Mouse (Mus musculus) heart, embryonic 14.5 days (tissue): ENCODE measurements around the gene Aqp3. TPM values are rescaled to one million over a fixed set of nuclear protein-coding genes. Genes with fewer than 3 reads are reported as not detected.

Source experiments
- ATAC-seq: fragments of 200-750 bp; cut with Nextera tagmentation; 2 replicates; pipeline ENCODE4 v1.8.0; 2017; ENCODE audit warnings: low read depth, moderate TSS enrichment; ENCODE audit not compliant: insufficient number of reproducible peaks, insufficient read depth, low FRiP score
- H3K27ac ChIP-seq, 2 experiments: fragments of 200-500 bp in 1 of 2; fragments of 300-500 bp in 1 of 2; sonication (generic) in 1 of 2; replicated peaks in 1 of 2; 2 replicates each; pipeline ENCODE4 v1.5.1; 2012 to 2014; ENCODE audit warnings: low read depth in 2 of 2, low read length in 2 of 2, control low read depth in 1 of 2, mild to moderate bottlenecking in 1 of 2, mixed read lengths in 1 of 2; ENCODE audit not compliant: control insufficient read depth in 1 of 2, insufficient read depth in 1 of 2
- H3K27me3 ChIP-seq: fragments of 300-500 bp; sonication (generic); 2 replicates; pipeline ENCODE4 v1.6.1; 2014; ENCODE audit warnings: mild to moderate bottlenecking, low read length, control low read depth; ENCODE audit not compliant: control insufficient read depth, insufficient read depth
- H3K36me3 ChIP-seq: fragments of 300-500 bp; sonication (generic); 2 replicates; pipeline ENCODE4 v1.6.1; 2014; ENCODE audit warnings: mild to moderate bottlenecking, control low read depth, low read length, mixed read lengths; ENCODE audit not compliant: control insufficient read depth, insufficient read depth
- H3K4me1 ChIP-seq, 2 experiments: fragments of 200-500 bp in 1 of 2; fragments of 300-500 bp in 1 of 2; sonication (generic) in 1 of 2; 2 replicates each; pipeline ENCODE4 v1.6.1; 2012 to 2014; ENCODE audit warnings: low read length in 2 of 2, control low read depth in 1 of 2, mixed read lengths in 1 of 2; ENCODE audit not compliant: control insufficient read depth in 2 of 2, insufficient read depth in 2 of 2
- H3K4me2 ChIP-seq: fragments of 300-500 bp; sonication (generic); 2 replicates; pipeline ENCODE4 v1.6.1; 2014; ENCODE audit warnings: mild to moderate bottlenecking, low read length
- H3K4me3 ChIP-seq, 2 experiments: fragments of 200-500 bp in 1 of 2; fragments of 300-500 bp in 1 of 2; sonication (generic) in 1 of 2; 2 replicates each; pipeline ENCODE4 v1.5.1; 2012 to 2014; ENCODE audit warnings: low read length in 2 of 2, mild to moderate bottlenecking in 2 of 2, control low read depth in 1 of 2, low read depth in 1 of 2, moderate library complexity in 1 of 2; ENCODE audit not compliant: control insufficient read depth in 1 of 2, insufficient read depth in 1 of 2
- H3K9ac ChIP-seq: fragments of 300-500 bp; sonication (generic); 2 replicates; pipeline ENCODE4 v1.6.1; 2014; ENCODE audit warnings: mild to moderate bottlenecking, low read length
- H3K9me3 ChIP-seq: fragments of 300-500 bp; sonication (generic); 2 replicates; pipeline ENCODE4 v1.6.1; 2016; ENCODE audit warnings: low read length, control low read depth; ENCODE audit not compliant: control insufficient read depth
- WGBS: fragments of 180-500 bp; shearing (Covaris S2); extraction: QIAGEN DNeasy Blood & Tissue Kit; methylation state at CpG from one replicate; pipeline ENCODE4 v1.1.7; 2014; 5-methylcytosine and 5-hydroxymethylcytosine counted together
- polyA plus RNA-seq: library from polyadenylated mRNA; unstranded; fragments of >200 nt; fragmentation: Nextera tagmentation; extraction: Ambion mirVana; gene quantifications from 2 replicates; pipeline ENCODE4 v1.2.1, GENCODE M21; 2014

The Aqp3 gene
- polyA plus RNA-seq, 1 experiment from 2014 or later = 0.55 TPM

DNA sequence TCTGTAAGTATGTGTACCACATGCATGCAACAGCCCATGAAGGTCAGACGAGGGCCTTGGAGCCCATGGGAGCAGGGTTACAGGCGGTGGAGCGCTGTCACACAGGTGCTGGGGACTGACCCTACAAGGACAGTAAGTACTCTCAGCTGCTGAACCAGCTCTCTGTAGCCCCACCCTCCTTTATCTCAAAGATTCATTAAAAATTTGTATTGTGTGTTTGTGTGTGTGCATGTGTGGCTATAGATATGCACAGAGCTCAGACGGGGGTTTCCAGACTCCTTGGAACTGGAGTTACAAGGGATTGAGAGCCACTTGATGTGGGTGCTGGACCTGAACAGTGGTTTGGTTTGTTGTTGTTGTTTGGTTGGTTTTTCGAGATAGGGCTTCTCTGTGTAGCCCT is 16.2 kb downstream of the Aqp3 start:
- Histone ChIP-seq H3K27ac (no peak overlapping the region), H3K4me2 (no peak overlapping the region), H3K9me3 (no peaks in the 10 kb centered on the region), H3K27me3 (no peaks in the 10 kb centered on the region; the same call in 1 of the 2 replicates), H3K36me3 (no peaks in the 10 kb centered on the region), H3K4me1 (peaks cover 0 to 3% of the 10 kb centered on the region in 2 experiments; a peak in 1 of 4 replicates), H3K9ac (no peak overlapping the region), H3K4me3 (no peak overlapping the region)
- 79% methylated on average over 5 of the region's 5 CpGs for WGBS
- no peak for ATAC-seq

DNA sequence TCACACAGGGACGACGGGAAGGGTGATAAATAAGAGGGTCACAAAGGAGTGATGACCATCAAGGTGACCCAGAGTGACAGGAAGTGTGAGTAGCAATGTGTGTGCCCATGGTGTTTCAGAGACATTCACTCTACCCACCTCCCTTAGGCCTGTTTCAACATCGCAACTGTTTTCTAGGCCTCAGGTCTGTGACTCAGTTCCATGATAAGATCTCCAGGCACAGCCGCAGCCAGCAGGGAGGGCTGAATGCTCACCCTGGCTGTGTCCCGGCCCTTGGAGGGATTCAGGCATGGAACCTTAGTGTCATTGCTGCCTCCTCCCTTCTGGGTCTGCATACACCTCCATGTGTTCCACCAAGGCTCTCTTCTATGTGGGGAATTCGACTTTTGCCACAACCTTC is 19.3 kb downstream of the Aqp3 start:
- no peak overlapping the region for H3K27ac ChIP-seq
- H3K4me2 ChIP-seq = no peak overlapping the region
- WGBS = 31% methylated on average over 6 of the region's 6 CpGs
- H3K9me3 ChIP-seq = no peaks in the 10 kb centered on the region
- no peak overlapping the region for H3K4me3 ChIP-seq
- H3K9ac ChIP-seq = no peak overlapping the region
- H3K36me3 ChIP-seq = no peaks in the 10 kb centered on the region
- peaks cover 0 to 3% of the 10 kb centered on the region in 2 experiments; a peak in 1 of 4 replicates for H3K4me1 ChIP-seq
- ATAC-seq = no peak
- H3K27me3 ChIP-seq = no peaks in the 10 kb centered on the region

DNA sequence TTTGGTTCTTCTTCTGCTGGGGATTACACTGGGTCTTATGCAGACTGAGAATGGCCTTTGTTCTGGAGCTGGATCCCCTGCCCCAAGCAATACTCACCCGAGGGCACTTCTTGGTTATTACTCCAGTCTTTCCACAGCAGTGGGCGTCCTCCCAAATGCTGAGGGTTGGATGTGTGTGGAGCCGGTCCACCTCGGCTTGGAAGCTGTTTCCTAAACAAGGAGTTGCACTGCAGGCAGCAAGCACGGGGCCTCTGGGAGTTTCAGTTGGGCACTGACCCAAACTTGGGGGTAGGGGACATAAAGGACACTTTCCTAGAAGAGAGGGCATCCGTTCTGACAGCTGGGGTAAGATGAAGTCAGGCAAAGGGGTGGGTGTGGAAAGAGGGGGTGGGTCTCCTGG is 23.5 kb downstream of the Aqp3 start:
- Histone ChIP-seq H3K9me3 (no peaks in the 10 kb centered on the region), H3K4me2 (no peak overlapping the region), H3K27ac (no peak overlapping the region), H3K4me3 (no peak overlapping the region), H3K36me3 (no peaks in the 10 kb centered on the region), H3K27me3 (no peaks in the 10 kb centered on the region), H3K4me1 (peaks cover 0 to 3% of the 10 kb centered on the region in 2 experiments; a peak in 1 of 4 replicates), H3K9ac (no peak overlapping the region)
- ATAC-seq = no peak
- WGBS = 66% methylated on average over 6 of the region's 6 CpGs

DNA sequence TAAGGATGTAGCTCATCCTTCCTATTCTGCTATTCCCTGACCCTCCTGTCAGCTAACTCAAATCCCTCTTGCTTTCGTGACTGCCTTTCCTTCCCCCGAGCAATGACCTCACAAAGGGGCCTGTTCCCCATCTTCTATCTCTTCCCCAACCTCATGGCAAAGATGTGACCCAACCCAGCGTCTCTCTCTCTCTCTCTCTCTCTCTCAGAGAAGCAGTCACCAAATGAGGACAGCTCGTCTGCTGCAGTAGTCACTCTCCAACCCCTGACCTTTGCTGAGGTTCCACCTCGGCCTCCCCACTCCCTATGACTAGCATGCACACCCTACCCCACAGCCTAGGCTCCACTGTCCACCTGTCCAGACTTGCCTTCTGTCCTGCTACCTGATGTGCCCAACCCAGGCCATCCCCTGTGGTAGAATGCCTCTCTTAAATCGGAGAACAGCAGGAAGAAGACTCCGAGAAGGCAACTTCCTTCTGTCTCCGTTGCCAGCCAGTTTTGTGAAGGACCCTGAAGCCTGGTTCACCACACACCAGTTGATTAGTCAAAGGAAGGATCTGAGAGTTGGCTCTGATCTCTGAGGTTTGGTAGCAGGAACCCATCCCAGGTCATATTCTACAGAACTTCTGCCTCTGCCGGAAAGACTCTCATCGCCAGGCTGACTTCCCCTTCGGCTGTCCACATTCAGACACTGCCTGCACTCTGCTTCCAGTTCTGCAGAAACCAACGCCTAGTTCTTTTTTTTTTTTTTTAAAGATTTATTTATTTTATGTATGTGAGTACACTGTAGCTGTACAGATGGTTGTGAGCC is 24.8 kb downstream of the Aqp3 start:
- ATAC-seq = no peak
- no peak overlapping the region for H3K9ac ChIP-seq
- H3K27ac ChIP-seq = no peak overlapping the region
- 72% methylated on average over 12 of the region's 12 CpGs for WGBS
- H3K9me3 ChIP-seq = no peaks in the 10 kb centered on the region
- no peaks in the 10 kb centered on the region for H3K27me3 ChIP-seq
- H3K36me3 ChIP-seq = no peaks in the 10 kb centered on the region
- H3K4me1 ChIP-seq = no peaks in the 10 kb centered on the region
- no peak overlapping the region for H3K4me3 ChIP-seq
- no peak overlapping the region for H3K4me2 ChIP-seq

DNA sequence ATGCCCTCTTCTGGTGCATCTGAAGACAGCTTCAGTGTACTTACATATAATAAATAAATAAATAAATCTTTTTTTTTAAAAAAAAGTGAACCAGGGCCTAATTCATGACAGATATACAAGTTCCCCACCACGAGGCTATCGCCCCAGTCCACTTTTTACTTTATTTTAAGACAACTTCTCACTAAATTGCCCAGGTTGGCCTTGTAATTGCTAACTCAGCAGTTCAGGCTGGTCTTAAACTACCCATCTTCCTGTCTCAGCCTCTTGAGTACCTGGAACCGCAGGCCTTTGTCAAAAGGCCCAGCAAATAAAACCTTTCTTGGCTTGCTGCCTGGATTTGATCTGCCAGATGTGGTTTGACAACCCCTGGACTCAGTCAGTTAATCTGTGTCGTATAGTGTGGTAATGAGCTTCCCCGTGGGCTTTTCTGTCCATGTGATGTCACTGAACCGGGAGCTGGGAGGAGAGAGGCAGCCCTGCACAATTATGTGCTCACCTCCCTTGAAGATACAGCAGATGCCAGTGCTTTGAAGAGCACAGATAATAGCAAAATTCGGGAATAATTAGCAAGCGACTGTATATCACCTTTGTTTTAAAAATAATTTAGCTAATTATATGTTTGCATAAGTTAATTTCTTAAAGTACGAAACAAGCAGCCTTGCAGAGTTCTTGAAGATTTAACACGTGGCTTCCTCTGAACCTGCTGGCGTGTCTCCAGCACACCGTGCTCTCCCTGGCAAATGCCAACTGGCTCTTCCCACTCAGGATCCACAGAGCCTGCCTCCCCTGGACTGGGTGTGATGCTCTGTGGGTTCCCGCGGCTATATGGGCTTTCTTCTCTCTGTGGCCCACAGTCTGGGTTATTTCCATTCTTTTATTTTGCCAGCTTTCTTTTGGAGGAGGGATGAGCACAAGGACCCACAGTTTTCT is 26.2 kb downstream of the Aqp3 start:
- Histone ChIP-seq H3K4me2 (no peak overlapping the region), H3K9me3 (no peaks in the 10 kb centered on the region), H3K9ac (no peak overlapping the region), H3K36me3 (no peaks in the 10 kb centered on the region), H3K27me3 (no peaks in the 10 kb centered on the region), H3K27ac (no peak overlapping the region), H3K4me1 (no peaks in the 10 kb centered on the region), H3K4me3 (no peak overlapping the region)
- no peak for ATAC-seq
- 74% methylated on average over 14 of the region's 14 CpGs for WGBS

DNA sequence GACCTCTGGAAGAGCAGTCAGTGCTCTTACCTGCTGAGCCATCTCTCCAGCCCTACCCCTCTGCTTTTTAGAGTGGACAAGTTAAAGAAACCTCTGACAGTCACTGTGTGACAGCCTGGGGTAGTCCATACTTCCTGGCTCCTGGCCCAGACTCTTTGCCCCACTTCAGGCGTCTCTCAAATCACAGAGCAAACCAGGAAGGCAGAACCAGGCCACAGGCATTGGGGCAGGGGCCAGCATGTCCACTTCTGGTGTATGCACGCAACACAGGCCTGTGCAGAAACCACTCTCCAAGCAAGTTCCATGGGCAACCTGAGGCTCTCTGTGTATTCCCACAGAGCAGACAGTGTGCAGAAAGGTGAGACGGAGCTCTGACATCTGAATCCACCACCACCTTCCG is 32.8 kb downstream of the Aqp3 start:
- Histone ChIP-seq H3K27me3 (no peaks in the 10 kb centered on the region), H3K27ac (no peak overlapping the region), H3K4me2 (no peak overlapping the region), H3K4me1 (no peaks in the 10 kb centered on the region), H3K9me3 (no peaks in the 10 kb centered on the region), H3K36me3 (no peaks in the 10 kb centered on the region), H3K9ac (no peak overlapping the region), H3K4me3 (no peak overlapping the region)
- 64% methylated on average over 4 of the region's 4 CpGs for WGBS
- ATAC-seq = no peak

DNA sequence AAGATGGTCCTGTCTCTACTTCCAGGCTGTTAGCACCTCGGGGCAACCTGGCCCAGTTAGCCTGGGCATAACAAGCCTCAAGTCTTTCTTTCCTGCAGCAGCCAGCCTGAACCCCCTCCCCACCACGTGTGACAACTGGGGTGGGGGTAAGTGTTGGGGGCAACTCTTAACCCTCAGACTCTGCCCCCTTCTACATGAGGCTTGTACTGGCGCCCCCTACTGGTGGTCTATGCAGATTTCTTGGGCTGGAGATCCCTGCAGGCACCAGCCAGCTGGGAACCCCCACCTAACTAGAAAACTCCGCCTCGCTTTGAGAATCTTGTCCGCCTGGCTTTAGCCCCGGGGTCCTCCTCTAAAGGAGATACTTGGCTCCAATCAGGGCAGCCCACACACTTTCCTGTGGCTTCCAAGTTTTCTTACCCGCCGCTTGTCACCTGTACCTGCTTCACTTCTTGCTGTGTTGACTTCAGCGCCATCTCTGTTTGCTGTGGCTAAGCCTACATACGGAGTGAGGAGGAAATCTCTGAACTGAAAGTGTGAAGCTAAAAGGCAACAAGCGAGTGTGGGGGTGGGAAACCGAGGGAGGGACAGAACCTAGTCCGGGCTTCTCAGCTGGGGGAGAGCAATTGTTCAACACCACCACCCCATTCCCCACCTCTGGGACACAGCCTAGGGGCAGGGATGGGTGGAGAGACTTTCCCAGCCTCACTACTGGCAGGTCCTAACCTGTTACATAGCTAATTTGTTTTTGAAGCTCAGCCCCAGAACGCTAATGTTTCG is 33.9 kb downstream of the Aqp3 start:
- no peak for ATAC-seq
- no peaks in the 10 kb centered on the region for H3K36me3 ChIP-seq
- no peaks in the 10 kb centered on the region for H3K4me1 ChIP-seq
- peak overlapping the region; percentile 51 for H3K4me2 ChIP-seq
- no peak overlapping the region for H3K27ac ChIP-seq
- WGBS = 18% methylated on average over 16 of the region's 16 CpGs
- no peaks in the 10 kb centered on the region for H3K9me3 ChIP-seq
- H3K4me3 ChIP-seq = 0 out of 4 replicates have a peak overlapping the region, but pooled peaks of 1 of the 2 experiments have one; percentile 6
- no peak overlapping the region for H3K9ac ChIP-seq
- H3K27me3 ChIP-seq = no peaks in the 10 kb centered on the region
